Mouse (Mus musculus) G1E (cell line): ENCODE results near the gene Gprc5a.

Source experiments
- CTCF ChIP-seq: IDR thresholded peaks from 2 replicates; pipeline ENCODE4 v1.5.1; 2012; ENCODE audit warnings: low read depth, low read length, inconsistent platforms, mixed read lengths
- POLR2AphosphoS5 ChIP-seq: IDR thresholded peaks from 2 replicates; pipeline ENCODE4 v1.6.1; 2012; ENCODE audit warnings: low read depth, low read length, inconsistent platforms; ENCODE audit not compliant: insufficient replicate concordance

DNA sequence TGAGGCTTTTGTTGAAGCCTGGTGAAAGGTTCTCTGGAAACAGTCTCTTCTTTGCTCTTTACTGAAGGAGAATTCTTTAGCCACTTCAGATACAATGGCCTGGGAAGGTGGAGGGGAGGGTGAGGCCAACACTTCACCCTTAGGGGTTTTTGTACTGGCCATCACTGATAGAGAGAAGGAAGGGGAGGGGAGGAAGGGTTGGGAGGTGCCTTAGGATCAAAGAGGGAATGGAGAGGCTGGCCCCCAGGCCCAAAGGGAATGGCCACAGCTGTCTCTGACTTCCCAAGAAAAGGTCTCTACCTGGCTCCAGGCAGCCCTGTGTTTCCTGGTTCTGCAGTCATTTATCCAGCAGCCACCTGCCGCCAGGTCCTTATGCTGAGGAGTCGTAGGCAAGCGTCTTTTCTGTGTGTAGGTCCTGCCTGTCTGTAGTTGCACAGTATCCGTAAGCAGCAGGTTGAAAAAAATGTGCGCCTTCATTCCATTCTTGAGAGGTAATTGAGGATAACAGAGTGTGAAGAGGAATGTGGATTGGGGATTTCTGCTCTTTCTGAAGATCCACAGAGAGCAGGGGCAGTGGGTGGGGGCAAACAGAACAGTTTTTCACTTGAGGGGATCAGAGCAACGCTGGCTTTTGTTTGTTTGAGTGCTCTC is 1.5 kb downstream of the Gprc5a start:
- no peak for TF ChIP-seq CTCF
- no peak for TF ChIP-seq POLR2AphosphoS5
